Mouse (Mus musculus): ENCODE measurements around the gene Adcy6. TPM values are rescaled to one million over a fixed set of nuclear protein-coding genes. Genes with fewer than 3 reads are reported as not detected.

Gene Adcy6
- polyA plus RNA-seq (2014; fragmentation: Nextera tagmentation; extraction: Ambion mirVana): 12.4 and 17.3 TPM in 2 replicates

GRCm38 (mm10) chr15:98609331-98610130, at the start of gene Adcy6:
Gene Adcy6 (minus strand): TSS chr15:98610076.
- Histone ChIP-seq H3K9me3 (ENCODE audit: control insufficient read depth, low read length) (no peaks in the 10 kb centered on the region), H3K36me3 (ENCODE audit: control insufficient read depth, insufficient read depth, low read length) (no peaks in the 10 kb centered on the region), H3K27ac (ENCODE audit: low read depth, low read length) (peak within 1 kb of the TSS; percentile 84), H3K4me2 (replicated peaks; ENCODE audit: low read depth, low read length) (peak within 1 kb of the TSS; percentile 69), H3K9ac (ENCODE audit: low read depth, low read length) (peak within 1 kb of the TSS; percentile 64), H3K27me3 (ENCODE audit: control insufficient read depth, insufficient read depth, low read length) (no peaks in the 10 kb centered on the region), H3K4me3 (ENCODE audit: low read depth, low read length) (peak within 1 kb of the TSS; percentile 88), H3K4me1 (replicated peaks; ENCODE audit: control insufficient read depth, insufficient read depth, low read length) (peaks cover 7% of the 10 kb centered on the region)
- ATAC-seq (ENCODE audit: low FRiP score): peak; percentile 87
- under 1% methylated on average over 45 of the region's 75 CpGs for WGBS
- peak; percentile 88 for DNase-seq (ENCODE audit: low spot score)

- no peak overlapping the region for H3K27ac ChIP-seq (ENCODE audit: low read depth, low read length)
- H3K9me3 ChIP-seq (ENCODE audit: control insufficient read depth, low read length): no peaks in the 10 kb centered on the region
- H3K4me1 ChIP-seq (replicated peaks; ENCODE audit: control insufficient read depth, insufficient read depth, low read length): no peaks in the 10 kb centered on the region
- WGBS: 90% methylated on average over 15 of the region's 15 CpGs
- H3K36me3 ChIP-seq (ENCODE audit: control insufficient read depth, insufficient read depth, low read length): peaks cover 32% of the 10 kb centered on the region
- no peaks in the 10 kb centered on the region for H3K27me3 ChIP-seq (ENCODE audit: control insufficient read depth, insufficient read depth, low read length)
- ATAC-seq (ENCODE audit: low FRiP score): no peak
- no peak for DNase-seq (ENCODE audit: low spot score)
- H3K9ac ChIP-seq (ENCODE audit: low read depth, low read length): no peak overlapping the region
- H3K4me2 ChIP-seq (replicated peaks; ENCODE audit: low read depth, low read length): no peak overlapping the region
- no peak overlapping the region for H3K4me3 ChIP-seq (ENCODE audit: low read depth, low read length)
These were observed 47.3 kb upstream of the Adcy6 start for GRCm38 (mm10) chr15:98656982-98657751.

- Histone ChIP-seq H3K4me1 (replicated peaks; ENCODE audit: control insufficient read depth, insufficient read depth, low read length) (no peaks in the 10 kb centered on the region), H3K27me3 (ENCODE audit: control insufficient read depth, insufficient read depth, low read length) (no peaks in the 10 kb centered on the region), H3K9me3 (ENCODE audit: control insufficient read depth, low read length) (no peaks in the 10 kb centered on the region), H3K36me3 (ENCODE audit: control insufficient read depth, insufficient read depth, low read length) (peaks cover 40% of the 10 kb centered on the region), H3K9ac (ENCODE audit: low read depth, low read length) (no peak overlapping the region), H3K4me3 (ENCODE audit: low read depth, low read length) (no peak overlapping the region), H3K4me2 (replicated peaks; ENCODE audit: low read depth, low read length) (no peak overlapping the region), H3K27ac (ENCODE audit: low read depth, low read length) (no peak overlapping the region)
- 92% methylated on average over 8 of the region's 8 CpGs for WGBS
- no peak for ATAC-seq (ENCODE audit: low FRiP score)
- no peak for DNase-seq (ENCODE audit: low spot score)
These were observed 42.3 kb upstream of the Adcy6 start for GRCm38 (mm10) chr15:98652174-98652573.

GRCm38 (mm10) chr15:98651431-98651830, 41.6 kb upstream of the Adcy6 start:
- no peaks in the 10 kb centered on the region for H3K9me3 ChIP-seq (ENCODE audit: control insufficient read depth, low read length)
- ATAC-seq (ENCODE audit: low FRiP score) (no peak), DNase-seq (ENCODE audit: low spot score) (no peak)
- H3K27ac ChIP-seq (ENCODE audit: low read depth, low read length): no peak overlapping the region
- H3K4me2 ChIP-seq (replicated peaks; ENCODE audit: low read depth, low read length): no peak overlapping the region
- 94% methylated on average over 15 of the region's 15 CpGs for WGBS
- no peak overlapping the region for H3K9ac ChIP-seq (ENCODE audit: low read depth, low read length)
- H3K27me3 ChIP-seq (ENCODE audit: control insufficient read depth, insufficient read depth, low read length): no peaks in the 10 kb centered on the region
- H3K4me3 ChIP-seq (ENCODE audit: low read depth, low read length): no peak overlapping the region
- H3K4me1 ChIP-seq (replicated peaks; ENCODE audit: control insufficient read depth, insufficient read depth, low read length): no peaks in the 10 kb centered on the region
- H3K36me3 ChIP-seq (ENCODE audit: control insufficient read depth, insufficient read depth, low read length): peaks cover 35% of the 10 kb centered on the region

- Histone ChIP-seq H3K4me3 (ENCODE audit: low read depth, low read length) (no peak overlapping the region), H3K9ac (ENCODE audit: low read depth, low read length) (no peak overlapping the region), H3K27ac (ENCODE audit: low read depth, low read length) (no peak overlapping the region), H3K4me1 (replicated peaks; ENCODE audit: control insufficient read depth, insufficient read depth, low read length) (no peaks in the 10 kb centered on the region), H3K27me3 (ENCODE audit: control insufficient read depth, insufficient read depth, low read length) (no peaks in the 10 kb centered on the region), H3K9me3 (ENCODE audit: control insufficient read depth, low read length) (no peaks in the 10 kb centered on the region), H3K4me2 (replicated peaks; ENCODE audit: low read depth, low read length) (no peak overlapping the region), H3K36me3 (ENCODE audit: control insufficient read depth, insufficient read depth, low read length) (peaks cover 40% of the 10 kb centered on the region)
- no peak for DNase-seq (ENCODE audit: low spot score)
- WGBS: 94% methylated on average over 3 of the region's 3 CpGs
- no peak for ATAC-seq (ENCODE audit: low FRiP score)
These were observed 38.2 kb upstream of the Adcy6 start for GRCm38 (mm10) chr15:98648071-98648470.

GRCm38 (mm10) chr15:98647308-98647707, 37.4 kb upstream of the Adcy6 start:
- no peak overlapping the region for H3K4me3 ChIP-seq (ENCODE audit: low read depth, low read length)
- H3K9ac ChIP-seq (ENCODE audit: low read depth, low read length): no peak overlapping the region
- no peak for DNase-seq (ENCODE audit: low spot score)
- H3K4me2 ChIP-seq (replicated peaks; ENCODE audit: low read depth, low read length): no peak overlapping the region
- peaks cover 36% of the 10 kb centered on the region for H3K36me3 ChIP-seq (ENCODE audit: control insufficient read depth, insufficient read depth, low read length)
- no peaks in the 10 kb centered on the region for H3K4me1 ChIP-seq (replicated peaks; ENCODE audit: control insufficient read depth, insufficient read depth, low read length)
- H3K9me3 ChIP-seq (ENCODE audit: control insufficient read depth, low read length): no peaks in the 10 kb centered on the region
- H3K27me3 ChIP-seq (ENCODE audit: control insufficient read depth, insufficient read depth, low read length): no peaks in the 10 kb centered on the region
- 95% methylated on average over 10 of the region's 10 CpGs for WGBS
- ATAC-seq (ENCODE audit: low FRiP score): no peak
- H3K27ac ChIP-seq (ENCODE audit: low read depth, low read length): no peak overlapping the region

GRCm38 (mm10) chr15:98646737-98647136, 36.9 kb upstream of the Adcy6 start:
- Histone ChIP-seq H3K4me2 (replicated peaks; ENCODE audit: low read depth, low read length) (no peak overlapping the region), H3K27me3 (ENCODE audit: control insufficient read depth, insufficient read depth, low read length) (no peaks in the 10 kb centered on the region), H3K36me3 (ENCODE audit: control insufficient read depth, insufficient read depth, low read length) (peaks cover 34% of the 10 kb centered on the region), H3K9ac (ENCODE audit: low read depth, low read length) (no peak overlapping the region), H3K27ac (ENCODE audit: low read depth, low read length) (no peak overlapping the region), H3K4me1 (replicated peaks; ENCODE audit: control insufficient read depth, insufficient read depth, low read length) (no peaks in the 10 kb centered on the region), H3K4me3 (ENCODE audit: low read depth, low read length) (no peak overlapping the region), H3K9me3 (ENCODE audit: control insufficient read depth, low read length) (no peaks in the 10 kb centered on the region)
- ATAC-seq (ENCODE audit: low FRiP score) (no peak), DNase-seq (ENCODE audit: low spot score) (no peak)
- WGBS: 90% methylated on average over 8 of the region's 8 CpGs

GRCm38 (mm10) chr15:98645057-98646026, 35.5 kb upstream of the Adcy6 start:
- H3K4me3 ChIP-seq (ENCODE audit: low read depth, low read length): no peak overlapping the region
- H3K9ac ChIP-seq (ENCODE audit: low read depth, low read length): no peak overlapping the region
- DNase-seq (ENCODE audit: low spot score) (no peak), ATAC-seq (ENCODE audit: low FRiP score) (no peak)
- H3K9me3 ChIP-seq (ENCODE audit: control insufficient read depth, low read length): no peaks in the 10 kb centered on the region
- peaks cover 34% of the 10 kb centered on the region for H3K36me3 ChIP-seq (ENCODE audit: control insufficient read depth, insufficient read depth, low read length)
- 93% methylated on average over 24 of the region's 24 CpGs for WGBS
- H3K27me3 ChIP-seq (ENCODE audit: control insufficient read depth, insufficient read depth, low read length): no peaks in the 10 kb centered on the region
- no peak overlapping the region for H3K4me2 ChIP-seq (replicated peaks; ENCODE audit: low read depth, low read length)
- H3K4me1 ChIP-seq (replicated peaks; ENCODE audit: control insufficient read depth, insufficient read depth, low read length): no peaks in the 10 kb centered on the region
- H3K27ac ChIP-seq (ENCODE audit: low read depth, low read length): no peak overlapping the region

Measured in hindbrain, embryonic 11.5 days (tissue).